Mouse (Mus musculus): ENCODE measurements at regions not wholly inside any gene's neighbourhood (a gene's known extent, or its start where the extent isn't known, plus 50 kb on each side); places are given as distances from the start of the nearest gene placed in this dataset.
"Not testable (repeated sequence)": the region's sequence is repeated elsewhere in the genome, so short reads cannot be mapped to it uniquely, and the experiment has no call there.

- no peak for DNase-seq (ENCODE audit: low read depth, low spot score)
Observed at GRCm38 (mm10) chr3:149076928-149077551, 86.7 kb upstream of the Adgrl2 start.

GRCm38 (mm10) chr3:149075488-149075851 is 85.1 kb upstream of the Adgrl2 start:
- no peak for DNase-seq (ENCODE audit: low read depth, low spot score)

- DNase-seq (ENCODE audit: low read depth, low spot score), result no peak
Observed at GRCm38 (mm10) chr3:149074658-149075487, 84.5 kb upstream of the Adgrl2 start.

- DNase-seq (ENCODE audit: low read depth, low spot score), result no peak
Observed at GRCm38 (mm10) chr3:149070201-149070600, 79.8 kb upstream of the Adgrl2 start.

DNA sequence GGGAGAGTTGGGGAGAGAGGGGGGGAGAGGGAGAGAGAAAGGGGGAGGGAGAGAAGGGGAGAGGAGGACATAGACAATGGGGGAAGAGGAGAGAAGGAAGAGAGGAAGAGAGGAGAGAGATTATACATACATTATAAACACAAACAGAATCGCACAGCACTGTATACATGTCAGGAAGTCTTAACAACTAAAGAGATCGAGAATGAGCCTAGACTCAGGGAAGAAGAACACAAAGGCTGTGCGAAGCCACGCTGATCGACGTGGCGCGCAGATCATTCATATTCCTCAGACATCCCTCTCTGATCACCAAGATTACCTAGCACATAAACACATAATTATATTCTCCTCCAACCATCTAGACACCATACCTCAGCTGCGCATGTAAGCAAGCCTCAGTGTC is 79.1 kb upstream of the Adgrl2 start:
- DNase-seq (ENCODE audit: low read depth, low spot score), result no peak

- DNase-seq (ENCODE audit: low read depth, low spot score), result no peak
Observed at GRCm38 (mm10) chr3:149068821-149069220, 78.5 kb upstream of the Adgrl2 start.

GRCm38 (mm10) chr3:149067758-149068157 is 77.4 kb upstream of the Adgrl2 start:
- DNase-seq (ENCODE audit: low read depth, low spot score), result no peak

GRCm38 (mm10) chr3:149055077-149055476 is 64.7 kb upstream of the Adgrl2 start:
- DNase-seq (ENCODE audit: low read depth, low spot score), result no peak

DNA sequence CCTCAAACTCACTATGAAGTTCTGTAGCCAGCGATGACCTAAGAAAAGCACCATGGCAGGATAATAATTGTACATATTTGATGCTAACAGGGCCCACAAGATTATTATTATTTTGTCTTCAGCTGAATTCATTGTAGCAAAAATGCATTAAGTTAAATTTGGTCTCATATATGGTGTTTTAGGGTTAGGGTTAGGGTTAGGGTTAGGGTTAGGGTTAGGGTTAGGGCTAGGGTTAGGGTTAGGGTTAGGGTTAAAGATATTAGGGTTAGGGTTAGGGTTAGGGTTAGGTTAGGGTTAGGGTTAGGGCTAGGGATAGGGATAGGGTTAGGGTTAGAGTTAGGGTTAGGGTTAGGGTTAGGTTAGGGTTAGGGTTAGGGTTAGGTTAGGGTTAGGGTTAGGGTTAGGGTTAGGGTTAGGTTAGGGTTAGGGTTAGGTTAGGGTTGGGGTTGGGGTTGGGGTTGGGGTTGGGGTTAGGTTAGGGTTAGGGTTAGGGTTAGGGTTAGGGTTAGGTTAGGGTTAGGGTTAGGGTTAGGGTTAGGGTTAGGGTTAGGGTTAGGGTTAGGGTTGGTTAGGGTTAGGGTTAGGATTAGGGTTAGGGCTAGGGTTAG is 62.0 kb upstream of the Adgrl2 start:
- not testable (repeated sequence) for DNase-seq (ENCODE audit: low read depth, low spot score)

GRCm38 (mm10) chr3:149045343-149045742 is 55.0 kb upstream of the Adgrl2 start:
- no peak for DNase-seq (ENCODE audit: low read depth, low spot score)

DNA sequence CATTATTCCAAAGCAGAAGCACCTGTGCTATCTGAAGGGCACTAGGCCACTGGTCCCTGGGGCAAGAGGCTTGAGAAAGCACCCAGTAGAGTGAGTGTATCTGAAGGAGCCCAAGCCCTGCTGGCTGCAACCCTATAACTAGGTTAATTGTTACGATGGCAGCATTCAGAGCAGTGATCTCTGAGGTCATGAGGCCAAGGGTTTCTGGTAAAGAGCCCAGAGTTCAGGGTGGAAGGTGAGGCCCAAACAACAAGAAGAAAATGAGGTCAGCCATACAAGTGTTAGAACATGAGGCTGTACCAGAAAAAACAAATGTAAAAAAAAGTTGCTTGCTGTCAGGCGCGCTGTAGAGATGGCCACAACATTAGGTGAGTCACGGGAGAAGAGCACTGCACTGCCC is 53.5 kb upstream of the Adgrl2 start:
- no peak for DNase-seq (ENCODE audit: low read depth, low spot score)

GRCm38 (mm10) chr3:149042527-149042926 is 52.2 kb upstream of the Adgrl2 start:
- no peak for DNase-seq (ENCODE audit: low read depth, low spot score)

GRCm38 (mm10) chr3:149041188-149041587 is 50.8 kb upstream of the Adgrl2 start:
- DNase-seq (ENCODE audit: low read depth, low spot score), result no peak

Measured in embryo, embryonic 11.5 days (tissue).